Mouse (Mus musculus): ENCODE results near the gene Manbal. TPM values are rescaled to one million over a fixed set of nuclear protein-coding genes. Genes with fewer than 3 reads are reported as not detected.
A peak's percentile ranks its signal among the peaks of the same experiment; 100 is the strongest.

The Manbal gene
- total RNA-seq, 2 experiments from 2014 or later, result 27.6 to 28.1 TPM

DNA sequence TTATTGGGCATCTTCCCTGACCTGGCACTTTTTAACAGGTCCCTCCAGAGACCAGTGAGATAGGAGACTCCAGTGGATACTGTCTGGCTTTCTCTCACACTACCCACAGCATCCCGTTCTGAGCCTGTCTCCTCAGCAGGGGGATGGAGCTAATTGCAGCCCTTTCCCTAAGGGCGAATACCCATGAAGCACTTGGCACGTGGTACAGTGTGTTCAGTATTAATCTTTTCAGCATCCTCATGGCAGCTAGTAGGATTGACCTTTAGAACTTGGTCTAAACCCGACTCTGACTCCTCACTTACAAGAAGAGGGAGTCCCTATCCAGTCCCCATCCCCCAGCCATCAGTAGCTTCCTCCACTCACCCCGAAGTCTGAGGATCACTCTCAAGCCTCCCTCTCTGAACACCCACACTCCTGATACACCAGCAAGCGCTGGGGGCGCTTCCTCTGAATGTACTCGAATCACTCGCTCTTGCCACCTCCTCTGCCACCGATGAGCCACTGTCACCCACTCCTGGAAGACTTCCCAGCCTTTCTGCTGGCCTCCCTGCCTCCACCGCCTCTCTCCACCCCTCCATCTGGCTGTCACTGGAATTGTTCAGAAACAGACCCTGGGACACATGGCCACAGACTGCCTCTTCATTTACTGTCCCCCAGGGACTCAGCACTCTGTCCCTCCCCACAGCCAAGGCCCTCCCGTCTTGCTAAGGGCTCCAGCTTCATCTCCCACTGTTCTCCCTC, 42.6 kb downstream of the Manbal start:
- DNase-seq (ENCODE audit: low spot score in 2 of 2), result no peak

DNA sequence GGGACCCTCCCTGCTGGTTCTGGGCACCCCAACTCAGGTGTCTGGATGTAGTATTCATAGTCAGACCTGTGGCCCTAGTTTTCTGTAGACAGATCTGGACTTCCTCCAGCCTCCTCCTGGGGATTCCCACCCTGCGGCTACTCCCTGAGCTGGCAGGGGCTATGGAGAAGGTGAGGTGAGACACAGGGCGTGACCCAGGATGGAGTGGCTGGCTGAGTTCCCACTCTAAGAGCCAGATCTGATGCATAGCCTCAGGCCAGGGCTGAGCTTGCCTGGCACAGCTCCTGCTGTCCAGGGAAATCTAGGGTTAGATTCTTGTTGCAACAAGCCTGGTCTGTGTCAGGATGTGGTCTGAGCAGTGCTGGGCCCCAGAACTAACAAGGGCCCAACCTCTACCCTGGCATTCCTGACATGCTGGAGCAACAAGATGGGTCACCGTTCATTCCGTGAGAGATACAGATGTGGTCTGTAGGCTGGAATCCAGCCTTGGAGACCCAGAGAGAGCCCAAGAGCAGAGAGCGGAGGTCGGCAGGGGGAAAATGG, 43.8 kb downstream of the Manbal start:
- DNase-seq (ENCODE audit: low spot score in 2 of 2), result no peak

DNA sequence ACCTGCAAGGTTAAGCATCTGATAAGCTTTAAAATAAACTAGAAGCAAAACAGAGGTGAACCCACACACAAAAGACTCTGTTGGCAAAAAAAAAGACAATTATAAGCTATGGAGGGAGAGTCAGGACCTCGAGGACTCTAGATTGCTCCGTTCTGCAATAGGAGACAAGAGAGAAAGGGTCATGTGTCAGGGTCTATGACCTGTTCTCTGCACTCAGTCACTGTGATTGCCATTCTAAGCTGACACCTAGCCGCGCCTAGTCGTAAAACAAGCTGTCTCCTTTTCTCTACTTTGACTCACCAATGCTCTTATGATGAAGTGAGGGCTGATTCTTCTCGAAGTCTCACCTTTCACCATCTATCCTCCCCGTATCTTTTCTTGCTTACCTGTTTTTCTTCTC, 45.1 kb downstream of the Manbal start:
- DNase-seq (ENCODE audit: low spot score in 2 of 2), result no peak

DNA sequence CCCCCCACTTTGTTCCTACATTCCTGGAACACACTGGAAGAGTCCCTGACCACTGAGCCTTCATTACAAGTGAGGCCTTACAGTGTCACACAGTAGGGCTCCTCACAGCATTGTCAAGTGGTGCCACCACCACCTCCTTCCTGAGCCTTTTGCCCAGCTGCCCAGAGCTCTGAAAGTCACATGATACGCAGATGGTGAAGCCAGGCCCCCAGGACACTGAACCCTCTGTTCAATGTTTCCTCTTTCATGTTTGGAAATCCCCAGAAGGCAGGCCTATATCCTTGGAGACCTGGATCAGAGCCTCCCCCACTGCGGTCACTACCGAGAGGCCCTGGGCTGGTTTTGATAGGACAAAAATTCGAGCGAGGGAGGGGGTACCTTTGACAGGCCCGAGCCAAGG, 49.8 kb downstream of the Manbal start:
- DNase-seq (ENCODE audit: low spot score in 2 of 2), result no peak

DNA sequence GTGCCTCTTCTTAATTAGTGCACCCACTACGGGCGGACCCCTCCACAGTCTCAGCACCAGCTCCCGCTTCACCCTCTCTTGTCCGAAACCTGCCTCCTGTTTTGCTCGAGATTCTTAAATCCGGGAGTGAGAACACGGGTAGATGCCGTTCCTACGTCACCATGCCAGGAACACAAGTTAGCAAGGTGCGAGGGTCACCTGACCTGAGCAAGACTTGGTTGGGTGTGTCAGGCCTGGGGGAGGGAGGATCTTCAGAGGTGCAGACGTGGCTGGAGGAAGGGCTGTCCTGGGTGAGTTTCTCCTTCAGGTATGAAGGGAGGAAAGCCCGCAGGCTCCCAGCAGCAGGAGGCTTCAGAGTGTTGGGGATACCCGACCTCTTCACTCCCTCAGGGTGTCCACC, 50.8 kb downstream of the Manbal start, which contains the start of gene Src:
Src (plus strand) TSS at position 239 of the 400 bp plus-strand sequence.
- DNase-seq (ENCODE audit: low spot score in 2 of 2), result no peak

DNA sequence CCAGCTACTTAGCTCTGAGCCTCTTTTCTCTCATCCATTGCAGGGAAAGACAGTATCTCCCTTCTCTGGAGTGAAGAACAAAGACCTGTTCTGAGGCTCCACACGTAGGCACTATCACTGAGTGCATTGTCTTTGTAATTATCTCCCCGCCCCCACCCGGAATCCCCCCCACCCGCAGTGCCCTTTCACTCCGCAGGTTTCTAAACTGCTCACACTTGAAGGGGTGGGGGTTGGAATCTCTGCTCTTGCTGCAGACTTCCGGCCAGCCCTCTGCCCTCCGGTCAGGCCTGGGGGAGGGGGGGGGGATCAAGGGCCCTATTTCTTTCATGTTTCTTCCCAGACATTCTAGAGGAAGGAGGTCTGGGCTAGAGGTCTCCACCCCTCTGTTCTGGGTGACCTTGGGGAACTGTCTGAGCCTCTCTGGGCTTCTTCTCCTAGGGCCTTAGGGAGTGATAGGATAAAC, 51.2 kb downstream of the Manbal start:
- no peak for DNase-seq (ENCODE audit: low spot score in 2 of 2)

DNA sequence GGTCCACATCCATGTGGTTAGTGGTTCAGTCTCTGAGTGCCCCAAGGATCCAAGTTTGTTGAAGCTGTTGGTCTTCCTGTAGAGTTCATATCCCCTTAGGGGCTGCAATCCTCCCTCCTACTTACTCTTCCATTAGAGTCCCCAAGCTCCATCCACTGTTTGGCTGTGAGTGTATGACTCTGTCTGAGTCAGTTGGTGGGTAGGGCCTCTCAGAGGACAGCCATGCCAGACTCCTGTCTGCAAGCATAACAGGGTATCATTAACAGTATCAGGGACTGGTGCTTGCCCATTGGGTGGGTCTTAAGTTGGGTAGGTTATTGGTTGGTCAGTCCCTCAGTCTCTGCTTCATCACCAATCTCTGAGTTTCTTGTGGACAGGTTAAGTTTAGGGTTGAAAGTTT, 52.1 kb downstream of the Manbal start:
- DNase-seq (ENCODE audit: low spot score in 2 of 2), result no peak

DNA sequence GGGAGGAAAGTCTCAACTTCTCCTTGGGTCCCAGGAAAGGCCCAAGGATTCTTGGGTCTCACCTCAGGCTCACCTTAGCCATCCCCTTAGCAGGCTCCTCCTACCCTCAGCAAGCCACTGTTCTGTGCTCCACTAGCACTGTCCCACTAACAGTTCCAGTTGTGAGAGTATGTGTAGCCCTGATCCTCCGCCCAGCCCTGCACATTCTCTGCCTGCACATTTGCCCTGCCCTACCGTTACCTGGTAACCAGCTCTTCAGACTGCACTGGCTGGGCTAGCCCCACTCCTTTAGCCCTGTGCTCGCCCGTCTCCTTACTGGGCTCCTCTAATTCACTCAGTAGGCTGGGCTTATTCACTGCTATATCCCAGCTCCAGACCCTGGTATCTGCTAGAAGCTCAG, 53.0 kb downstream of the Manbal start:
- DNase-seq (ENCODE audit: low spot score in 2 of 2), result no peak

DNA sequence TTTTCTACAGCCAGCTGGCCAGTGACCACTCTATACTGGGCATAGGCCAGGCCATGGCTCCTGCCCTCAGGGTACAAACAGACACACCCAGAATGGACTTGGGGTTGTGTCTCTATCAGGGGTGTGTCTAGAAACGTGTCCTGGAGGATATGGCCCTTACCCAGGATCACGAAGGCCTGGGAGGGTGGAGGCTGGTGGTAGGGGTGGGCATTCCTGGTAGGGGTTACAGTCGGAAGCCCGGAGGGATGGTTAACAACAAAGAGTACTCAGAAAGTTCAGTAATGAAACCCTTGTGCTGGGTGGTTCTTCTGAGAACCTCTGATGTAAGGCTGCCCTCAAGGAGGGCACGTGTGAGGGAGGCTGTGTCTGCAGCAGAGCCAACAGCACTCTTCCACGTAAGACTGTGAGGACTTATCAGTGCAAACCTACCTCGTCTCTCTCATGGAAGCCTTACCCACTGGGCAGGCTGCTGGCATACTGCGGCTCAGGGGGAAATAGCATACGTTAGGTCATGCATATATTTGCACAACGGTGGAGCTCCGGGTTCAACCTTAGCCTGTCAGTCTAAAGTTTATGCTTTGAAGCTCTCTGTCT, 54.8 kb downstream of the Manbal start:
- no peak for DNase-seq (ENCODE audit: low spot score in 2 of 2)

DNA sequence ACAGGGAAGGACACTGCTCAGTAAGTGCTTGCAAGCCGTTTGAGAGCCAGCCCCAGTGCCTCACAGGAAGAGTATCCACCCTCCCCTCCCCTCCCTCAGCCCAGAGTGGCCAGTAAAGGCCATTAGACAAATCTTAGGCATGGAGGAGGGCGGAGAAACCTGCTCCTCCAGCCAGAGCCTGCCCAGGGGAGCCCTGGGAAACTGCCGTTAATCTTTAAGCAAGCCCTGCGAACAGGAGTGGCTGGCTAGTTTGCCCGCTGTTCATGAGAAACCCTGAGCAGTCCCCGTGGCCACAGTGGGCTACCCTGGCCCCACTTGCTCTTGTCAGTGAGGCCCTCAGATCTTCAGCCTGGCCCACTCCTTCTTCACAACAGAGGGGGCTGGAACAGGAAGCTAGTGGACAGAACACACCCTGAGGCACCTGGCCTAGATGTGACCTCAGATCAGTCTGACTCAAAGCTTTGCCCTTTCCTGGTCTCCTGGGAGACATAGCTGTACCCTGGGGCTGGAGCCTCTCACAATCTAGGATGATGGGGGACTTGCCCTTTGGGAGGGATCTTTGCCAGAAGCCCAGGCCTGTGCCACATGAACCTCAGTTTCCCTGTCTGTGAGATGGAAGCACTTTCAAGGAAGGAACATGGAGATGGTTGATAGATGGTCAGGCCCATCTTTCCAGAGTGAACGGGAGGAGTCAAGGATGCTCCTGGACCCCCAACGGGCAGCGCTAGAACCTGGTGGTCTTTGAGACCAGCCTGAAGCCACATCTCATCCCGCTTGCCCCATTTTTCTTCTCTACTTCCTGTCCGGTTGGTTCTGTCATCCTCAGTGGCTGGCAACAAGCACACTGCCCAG, 55.7 kb downstream of the Manbal start:
- DNase-seq (ENCODE audit: low spot score in 2 of 2), result no peak

DNA sequence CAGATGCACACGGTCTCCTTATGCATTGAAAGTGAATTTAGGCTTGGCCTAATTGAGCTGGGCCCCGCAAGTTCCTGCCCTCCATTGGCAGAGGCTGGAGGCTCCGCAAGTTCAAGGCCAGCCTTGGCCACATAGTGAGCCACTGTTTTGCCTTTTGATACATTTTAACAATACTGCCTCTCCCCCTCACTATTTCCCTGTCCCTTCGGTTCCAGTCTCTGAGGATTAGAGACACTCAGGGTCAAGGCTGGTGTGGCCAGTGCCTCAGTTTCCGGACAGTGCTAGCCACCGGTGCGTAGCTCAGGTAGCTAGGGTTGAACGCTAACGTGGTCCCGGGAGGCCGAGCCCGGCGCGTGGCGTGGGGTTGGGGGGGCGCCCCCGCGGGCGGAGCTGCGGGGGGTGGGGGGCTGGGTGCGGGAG, 56.3 kb downstream of the Manbal start:
- DNase-seq (ENCODE audit: low spot score in 2 of 2), result peak in 1 of 2 experiments; percentile 26

DNA sequence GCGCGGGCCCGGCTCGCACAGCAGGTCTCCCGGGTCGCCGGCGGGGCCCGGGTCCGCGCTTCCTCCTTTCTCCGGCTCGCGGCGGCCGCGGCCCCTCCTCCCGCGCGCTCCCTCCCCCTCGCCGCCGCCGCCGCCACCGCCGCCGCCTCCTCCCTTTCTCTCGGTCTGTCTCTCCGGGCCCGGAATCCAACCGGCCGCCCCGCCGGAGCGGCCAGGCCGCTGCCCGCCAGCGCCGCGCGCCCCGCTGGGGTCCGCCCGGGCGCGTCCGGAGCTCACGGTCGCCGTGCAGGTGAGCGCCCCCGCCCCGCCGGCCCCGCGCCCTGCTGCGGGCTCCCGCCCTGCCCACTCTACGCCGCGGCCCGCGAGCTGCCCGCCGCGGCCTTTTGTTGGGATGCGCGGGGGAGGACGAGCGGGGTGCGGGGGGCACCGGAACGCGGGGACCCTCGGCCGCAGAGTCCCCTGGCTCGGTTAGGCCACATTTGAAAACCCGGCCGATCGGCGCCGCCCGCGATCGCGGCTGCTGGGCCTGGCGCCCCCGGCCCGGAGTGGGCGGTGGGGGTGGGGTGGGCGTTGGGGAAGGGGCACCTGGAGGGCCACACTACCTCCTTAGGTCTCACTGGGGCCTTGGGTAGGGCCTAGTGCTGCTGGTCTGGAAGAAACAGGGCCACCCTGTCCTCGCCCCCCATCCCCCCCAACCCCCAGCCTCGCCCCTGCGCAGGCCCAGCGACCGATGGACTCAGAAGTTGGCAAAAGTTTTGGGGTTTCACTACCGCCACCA, 56.9 kb downstream of the Manbal start:
- DNase-seq (ENCODE audit: low spot score in 2 of 2), result peak; percentile 48 to 59

DNA sequence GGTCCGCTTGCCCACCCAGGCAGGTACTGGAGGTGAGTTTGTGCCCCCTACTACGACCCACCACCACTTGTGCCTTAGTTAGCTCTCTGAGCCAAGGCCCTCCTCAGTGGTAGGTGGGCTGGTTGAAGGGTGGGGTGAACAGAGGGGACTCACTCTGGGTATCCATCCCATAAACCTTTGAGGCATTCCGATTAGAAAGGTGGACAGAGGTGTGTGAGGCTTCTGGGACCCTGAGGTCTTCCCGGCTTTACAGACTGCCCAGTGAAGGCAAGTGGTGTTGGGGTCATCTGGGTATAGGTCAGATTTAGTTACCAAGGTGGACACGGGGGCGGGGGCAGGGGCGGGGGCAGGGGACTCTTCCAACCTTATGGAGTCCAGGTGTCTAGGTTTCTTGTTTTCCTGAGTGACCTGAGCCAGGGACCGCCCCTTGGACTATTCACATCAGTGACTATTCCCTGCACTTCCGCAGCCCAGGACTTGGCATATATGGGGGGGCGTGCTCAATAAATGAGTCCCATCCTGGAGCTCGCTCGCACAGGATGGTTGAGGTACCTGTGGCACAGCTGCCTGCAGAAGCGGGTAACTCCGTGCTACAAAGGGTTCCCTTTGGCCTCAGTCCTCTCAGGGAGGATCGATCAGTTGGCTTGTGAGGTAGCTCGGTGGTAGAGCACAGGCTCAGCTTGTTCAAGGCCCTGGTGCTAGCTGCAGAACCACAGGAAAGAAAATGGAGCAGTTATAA, 57.7 kb downstream of the Manbal start:
- no peak for DNase-seq (ENCODE audit: low spot score in 2 of 2)

DNA sequence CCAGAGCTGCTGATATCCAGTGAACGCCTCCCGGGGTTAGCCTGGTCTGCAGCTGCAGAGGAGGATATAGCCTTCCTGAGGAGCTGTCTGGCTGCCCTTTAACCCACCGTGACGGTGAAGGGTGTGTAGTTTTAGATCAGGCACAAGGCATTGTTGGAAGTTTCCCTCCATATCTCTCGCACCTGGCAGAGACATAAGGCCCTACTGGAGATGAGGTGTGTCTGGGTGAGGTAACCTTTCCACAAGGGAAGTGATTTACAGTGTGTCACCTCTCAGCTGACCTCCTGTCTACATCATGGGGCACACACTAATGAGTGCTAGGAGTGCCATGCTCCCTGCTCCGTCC, 58.2 kb downstream of the Manbal start:
- no peak for DNase-seq (ENCODE audit: low spot score in 2 of 2)

DNA sequence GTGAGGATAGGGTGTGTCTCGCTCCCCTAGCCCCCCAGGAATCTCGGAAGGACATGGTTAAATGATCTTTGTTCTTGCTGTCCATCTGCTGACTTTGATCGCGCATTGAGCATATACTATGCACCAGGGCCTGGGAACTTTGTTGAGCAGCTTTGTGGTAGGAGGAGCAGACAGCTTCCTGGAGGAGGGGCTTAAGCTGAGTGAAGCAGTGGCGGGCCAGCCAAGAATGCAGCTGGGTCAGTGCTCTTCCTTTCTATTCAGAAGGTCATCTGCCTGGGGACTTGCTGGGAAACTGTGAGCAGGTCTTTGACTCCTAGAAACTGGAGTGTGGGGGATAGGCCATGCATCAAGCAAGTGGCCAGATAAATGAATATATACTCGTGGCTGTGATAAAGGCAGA, 58.8 kb downstream of the Manbal start:
- no peak for DNase-seq (ENCODE audit: low spot score in 2 of 2)

DNA sequence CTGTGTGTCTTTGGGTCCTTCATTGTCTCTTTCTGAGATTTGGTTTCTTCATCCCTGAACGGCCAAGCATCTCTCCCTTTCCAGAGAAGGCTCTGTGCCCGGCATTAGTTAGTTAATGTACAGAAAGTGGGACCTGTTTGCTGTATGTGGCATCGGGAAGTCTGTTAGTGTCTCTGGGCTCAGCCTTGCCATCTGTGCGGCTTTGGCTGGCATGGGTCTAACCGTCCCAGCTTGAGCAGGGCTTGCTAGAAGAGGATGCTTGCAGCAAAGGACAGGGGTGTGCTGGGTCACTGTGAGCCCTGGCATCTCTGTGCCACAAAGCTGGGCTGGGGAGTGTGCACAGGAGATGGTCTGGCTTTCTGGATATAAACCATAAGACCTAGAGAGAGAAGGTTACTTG, 59.8 kb downstream of the Manbal start:
- DNase-seq (ENCODE audit: low spot score in 2 of 2), result no peak

DNA sequence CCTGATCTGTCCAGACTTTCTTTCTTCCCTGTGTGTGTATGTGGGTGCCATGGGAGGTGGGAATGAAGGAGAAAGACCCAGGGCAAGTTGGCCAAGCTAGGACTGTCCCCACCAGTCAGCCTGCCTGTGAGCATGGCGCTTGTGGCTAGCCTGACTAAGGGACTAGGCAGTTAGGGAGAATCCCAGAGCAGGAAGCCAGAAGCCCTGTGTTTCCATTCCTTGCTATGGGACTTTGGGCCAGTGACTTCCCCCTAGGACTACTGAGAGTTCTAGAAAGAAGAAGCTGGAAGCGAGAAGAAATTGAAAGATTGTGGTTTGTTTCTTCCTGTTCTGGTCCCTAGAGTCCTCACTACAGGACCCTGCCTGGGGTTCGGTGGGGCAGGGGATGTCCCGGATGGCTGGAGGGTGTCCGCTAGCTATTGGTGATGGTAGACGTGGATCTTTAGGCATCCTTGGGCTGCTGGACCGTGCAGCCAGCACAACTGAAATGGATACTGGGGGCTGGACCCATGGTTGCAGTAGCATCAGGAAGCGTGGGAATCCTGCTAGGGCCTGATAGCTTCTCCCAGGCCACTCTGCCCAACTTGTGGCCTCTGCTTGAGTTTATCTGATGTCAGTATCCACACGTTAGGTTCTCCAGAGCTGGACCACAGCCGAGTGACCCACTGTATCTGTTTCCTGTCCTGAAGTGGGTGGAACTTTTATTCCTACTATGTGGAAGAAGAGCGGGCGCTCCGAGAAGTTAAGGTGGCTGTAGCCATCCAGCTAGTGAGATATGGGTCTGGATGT, 61.2 kb downstream of the Manbal start:
- no peak for DNase-seq (ENCODE audit: low spot score in 2 of 2)

DNA sequence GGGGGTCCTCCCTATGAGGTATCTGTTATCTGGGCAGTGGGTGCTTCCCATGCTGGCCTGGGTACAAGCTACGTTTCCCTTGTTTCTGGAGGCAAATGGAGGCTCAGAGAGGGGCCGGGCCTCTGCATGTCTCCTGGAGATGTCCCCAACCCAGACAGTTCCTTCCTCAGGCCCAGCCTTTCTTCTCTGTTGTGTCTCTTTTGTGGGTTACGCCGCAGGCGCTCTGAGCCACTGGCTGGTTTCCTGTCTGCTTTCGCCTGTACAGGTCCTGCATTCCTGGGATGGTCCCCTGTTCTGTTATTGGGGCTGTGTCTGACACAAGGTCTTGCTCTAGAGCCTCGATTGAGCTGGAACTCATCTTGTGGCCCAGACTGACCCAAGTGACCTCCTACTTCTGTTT, 62.3 kb downstream of the Manbal start:
- DNase-seq (ENCODE audit: low spot score in 2 of 2), result no peak

DNA sequence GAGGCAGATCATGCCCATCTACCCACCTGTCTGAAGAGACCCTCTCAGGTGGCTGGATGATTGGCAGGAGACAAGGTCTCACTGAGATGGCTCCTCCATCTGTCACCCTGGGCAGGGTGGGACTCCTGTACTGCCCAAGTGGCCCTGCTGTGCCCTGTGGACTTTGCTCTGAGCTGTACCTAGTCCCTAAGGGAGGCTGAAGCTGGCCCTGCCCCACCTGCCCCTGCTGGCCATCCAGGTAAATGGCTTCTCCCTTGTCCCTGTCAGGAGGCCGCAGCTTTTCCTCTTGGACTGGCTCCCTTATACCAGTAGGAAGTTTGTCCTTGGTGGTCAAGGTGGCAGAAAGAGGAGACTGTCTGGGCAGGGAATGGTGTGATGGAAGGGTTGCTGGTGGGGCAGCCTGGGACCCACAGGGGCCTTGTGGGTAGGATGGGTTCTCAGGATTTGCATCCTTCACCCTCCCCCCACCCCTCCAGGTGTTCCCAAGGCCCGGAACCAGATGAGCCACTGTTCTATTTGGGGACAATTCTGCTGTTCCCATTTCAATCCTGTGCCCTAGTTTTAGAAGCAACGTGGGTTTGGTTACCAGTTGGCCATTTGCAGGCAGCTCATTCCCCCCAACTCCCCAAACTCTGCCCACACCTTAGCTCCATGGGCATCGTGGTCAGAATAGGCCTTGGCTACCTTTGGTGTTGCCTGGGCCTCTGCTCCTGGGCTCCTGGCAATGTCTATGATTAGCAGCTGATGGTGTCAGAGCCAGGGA, 63.5 kb downstream of the Manbal start:
- no peak for DNase-seq (ENCODE audit: low spot score in 2 of 2)
